Mouse (Mus musculus): ENCODE measurements around the gene Smpdl3a.

The Smpdl3a gene

GRCm38 (mm10) chr10:57812161-57812856, 18.2 kb downstream of the Smpdl3a start:
- ChIA-PET CTCF (no interaction called here), POLR2A (no interaction called here)

GRCm38 (mm10) chr10:57814295-57814694, 20.2 kb downstream of the Smpdl3a start:
- POLR2A ChIA-PET, result no interaction called here
- CTCF ChIA-PET, result interaction anchor here in 1 of 4 experiments (1.4 kb wide), 1 partner anchor 28 kb away, joined by 4 read pairs; no protein-coding TSS in a partner anchor

DNA sequence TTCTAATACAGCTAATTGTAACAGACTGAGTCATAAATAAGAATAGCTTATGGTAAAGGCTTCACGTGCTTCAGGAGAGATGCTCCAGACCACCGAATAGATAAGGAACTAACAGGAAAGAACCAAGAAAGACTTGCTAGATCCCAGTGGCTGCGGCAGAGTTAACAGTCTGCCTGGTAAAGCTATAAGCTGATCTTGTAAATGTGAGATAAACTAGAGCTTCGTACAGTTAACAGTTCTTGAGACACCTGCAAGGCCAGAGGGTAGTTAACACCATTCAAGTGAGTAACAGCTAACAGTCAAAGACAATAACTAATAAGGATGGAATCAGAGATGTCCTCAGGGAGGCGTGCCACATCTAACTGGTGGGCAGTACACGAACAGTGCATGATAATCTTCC, 21.7 kb downstream of the Smpdl3a start:
- ChIA-PET CTCF (interaction anchor here in 1 of 4 experiments (1.8 kb wide), 1 partner anchor 26 kb away, joined by 4 read pairs; no protein-coding TSS in a partner anchor), POLR2A (interaction anchor here in 1 of 4 experiments (1.2 kb wide), 1 partner anchor 290 kb away, joined by 3 read pairs; no protein-coding TSS in a partner anchor)

GRCm38 (mm10) chr10:57819209-57819608, 25.1 kb downstream of the Smpdl3a start:
- POLR2A ChIA-PET, result no interaction called here
- CTCF ChIA-PET, result no interaction called here

DNA sequence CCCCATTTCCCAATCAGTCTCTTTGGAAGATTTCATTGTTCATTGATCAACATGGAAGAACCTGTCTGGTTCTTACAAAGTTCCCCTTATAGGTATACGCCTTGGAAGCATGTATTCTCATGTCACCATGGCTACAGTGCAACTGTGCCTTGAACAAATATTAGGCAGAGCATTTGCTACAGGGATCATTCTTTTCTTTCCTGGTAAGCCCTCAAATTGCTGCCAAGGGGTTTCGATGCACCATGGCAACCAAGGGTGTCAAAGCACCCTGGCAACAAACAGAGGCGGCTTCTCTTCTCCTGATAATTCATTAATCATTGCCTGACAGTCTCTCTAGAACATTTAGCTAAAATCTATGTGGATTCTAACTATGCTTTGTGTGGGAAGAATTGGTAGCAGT, 28.3 kb downstream of the Smpdl3a start:
- POLR2A ChIA-PET, result no interaction called here
- CTCF ChIA-PET, result no interaction called here

- ChIA-PET POLR2A (no interaction called here), CTCF (no interaction called here)
Observed at GRCm38 (mm10) chr10:57828649-57829048, 34.5 kb downstream of the Smpdl3a start.

DNA sequence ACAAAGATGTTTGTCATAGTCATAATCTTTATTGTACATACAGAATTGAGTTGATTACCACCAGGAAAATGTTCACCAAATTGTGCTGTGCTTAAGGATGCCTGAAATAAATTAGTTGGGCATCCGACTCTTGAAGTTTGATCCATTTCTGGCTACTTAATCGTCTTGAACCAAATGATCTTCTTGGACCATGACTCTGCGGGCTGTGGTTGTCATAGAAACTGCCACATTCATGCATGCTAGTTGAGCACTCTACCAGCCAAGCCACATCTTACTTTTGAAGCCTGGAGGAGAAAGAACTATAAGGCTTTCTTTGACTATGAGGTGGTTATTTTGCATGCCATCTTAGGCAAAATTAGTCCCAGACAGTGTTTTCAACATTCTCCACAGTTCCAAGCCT, 35.5 kb downstream of the Smpdl3a start:
- ChIA-PET CTCF (no interaction called here), POLR2A (no interaction called here)

DNA sequence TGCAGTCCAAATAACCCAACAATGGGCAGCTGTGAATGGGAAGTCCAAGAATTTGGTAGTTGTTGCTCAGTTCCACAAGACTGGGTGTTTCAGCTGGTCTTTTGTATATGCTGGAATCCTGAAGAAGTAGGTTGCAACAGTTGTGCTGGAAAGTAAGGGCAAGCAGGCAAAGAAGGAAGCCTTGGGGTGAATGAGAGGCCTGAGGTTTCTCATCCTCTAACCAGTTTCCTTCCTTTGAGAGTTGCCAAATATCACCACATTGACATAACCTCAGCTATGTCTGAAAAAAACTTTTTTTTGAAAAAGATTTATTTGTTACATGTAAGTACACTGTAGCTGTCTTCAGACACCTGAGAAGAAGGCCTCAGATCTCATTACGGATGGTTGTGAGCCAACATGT, 41.0 kb downstream of the Smpdl3a start:
- ChIA-PET POLR2A (no interaction called here), CTCF (interaction anchor here in 1 of 4 experiments (0.5 kb wide), 1 partner anchor 252 kb away, joined by 3 read pairs; no protein-coding TSS in a partner anchor)

GRCm38 (mm10) chr10:57835982-57836381, 41.8 kb downstream of the Smpdl3a start:
- ChIA-PET CTCF (no interaction called here), POLR2A (no interaction called here)

- CTCF ChIA-PET, result interaction anchor here (0.5 to 3.3 kb wide), 41 partner anchors 11 to 861 kb away, joined by 3 to 50 read pairs (median 4); partner anchors contain the start of genes Pkib (in 2 of the 4) and Smpdl3a (in 1 of the 4)
Observed at GRCm38 (mm10) chr10:57841638-57842509, 47.7 kb downstream of the Smpdl3a start.

DNA sequence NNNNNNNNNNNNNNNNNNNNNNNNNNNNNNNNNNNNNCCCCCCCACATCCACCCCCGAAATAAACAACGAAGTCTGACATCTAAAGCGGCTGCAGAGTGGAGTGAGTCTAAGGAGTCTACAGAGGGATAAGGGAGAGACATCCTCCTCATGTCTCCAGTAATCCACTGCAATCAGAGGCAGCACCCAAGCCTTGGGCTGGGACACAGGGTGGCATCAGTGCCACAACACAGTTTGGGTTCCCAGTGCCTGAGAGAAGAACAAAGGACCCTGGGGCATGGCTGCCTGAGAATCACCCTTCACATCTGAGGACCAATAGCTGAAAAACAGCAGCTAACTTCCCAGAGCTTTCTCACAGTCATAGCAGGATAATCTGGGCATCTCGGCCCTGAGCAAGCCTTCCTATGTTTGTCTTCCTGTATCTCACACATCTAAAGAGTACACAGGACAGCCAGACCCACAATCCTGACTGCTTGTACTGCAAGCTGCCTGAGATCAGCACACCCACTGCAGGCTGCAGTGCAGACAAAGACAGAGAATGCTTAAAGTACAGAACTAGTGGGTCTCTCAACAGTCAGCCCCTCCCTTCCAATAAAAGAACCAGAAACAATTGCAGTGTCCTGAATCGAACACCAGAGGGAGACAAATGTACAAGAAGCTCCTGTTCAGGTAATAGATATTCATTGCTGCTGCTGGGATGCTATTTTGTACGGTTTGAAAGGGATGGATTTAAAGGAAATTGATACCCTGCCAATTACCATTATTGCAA, 54.0 kb downstream of the Smpdl3a start:
- ChIA-PET POLR2A (no interaction called here), CTCF (interaction anchor here in 2 of 4 experiments (0.5 to 0.6 kb wide), 2 partner anchors 407 to 541 kb away, joined by 3 to 8 read pairs; partner anchors contain the start of gene Gcc2 (in 1 of the 2))

More at GRCm38 (mm10) chr10:57841638-57842509, 47.7 kb downstream of the Smpdl3a start:
- POLR2A ChIA-PET, result no interaction called here

Data from embryonic stem cell, embryonic (primary cell).